Mouse (Mus musculus): ENCODE measurements around the gene Gnb2.

DNA sequence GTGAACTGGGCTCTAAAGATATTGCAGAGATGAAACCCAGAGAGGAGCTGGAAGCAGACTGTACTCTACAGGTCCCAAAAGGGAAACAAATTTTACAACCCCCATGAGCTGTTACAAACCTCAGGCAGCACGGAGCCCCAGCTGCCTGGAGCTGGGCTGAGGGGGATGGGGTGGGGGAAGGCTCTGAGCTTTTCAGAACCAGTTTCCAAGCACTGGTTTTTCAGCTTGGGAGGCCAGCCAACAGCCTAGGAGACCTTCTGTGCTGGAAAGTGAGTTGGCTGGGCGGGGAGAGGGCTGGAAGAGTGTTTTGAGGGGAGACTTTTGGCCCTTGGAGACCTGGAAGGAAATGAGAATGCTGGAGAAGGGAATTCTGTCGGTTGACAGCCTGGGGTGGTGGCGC is 41.8 kb downstream of the Gnb2 start:
- TF ChIP-seq CTCF (IDR thresholded peaks at IDR 0.05; ENCODE audit: borderline replicate concordance, control insufficient read depth, extremely low read depth, insufficient read depth, low read length, poor library complexity), result no peak
- TF ChIP-seq POLR2A (IDR thresholded peaks at IDR 0.05; ENCODE audit: control insufficient read depth, extremely low read depth, insufficient read depth, low read length, poor library complexity), result no peak

Measured in thymus, adult 2 months (tissue).